Mouse (Mus musculus): ENCODE results near the gene Poc1a. TPM values are rescaled to one million over a fixed set of nuclear protein-coding genes. Genes with fewer than 3 reads are reported as not detected.

The Poc1a gene
- total and polyA plus RNA-seq, 2 experiments from 2014 or later: 12.3 to 13.6 TPM

DNA sequence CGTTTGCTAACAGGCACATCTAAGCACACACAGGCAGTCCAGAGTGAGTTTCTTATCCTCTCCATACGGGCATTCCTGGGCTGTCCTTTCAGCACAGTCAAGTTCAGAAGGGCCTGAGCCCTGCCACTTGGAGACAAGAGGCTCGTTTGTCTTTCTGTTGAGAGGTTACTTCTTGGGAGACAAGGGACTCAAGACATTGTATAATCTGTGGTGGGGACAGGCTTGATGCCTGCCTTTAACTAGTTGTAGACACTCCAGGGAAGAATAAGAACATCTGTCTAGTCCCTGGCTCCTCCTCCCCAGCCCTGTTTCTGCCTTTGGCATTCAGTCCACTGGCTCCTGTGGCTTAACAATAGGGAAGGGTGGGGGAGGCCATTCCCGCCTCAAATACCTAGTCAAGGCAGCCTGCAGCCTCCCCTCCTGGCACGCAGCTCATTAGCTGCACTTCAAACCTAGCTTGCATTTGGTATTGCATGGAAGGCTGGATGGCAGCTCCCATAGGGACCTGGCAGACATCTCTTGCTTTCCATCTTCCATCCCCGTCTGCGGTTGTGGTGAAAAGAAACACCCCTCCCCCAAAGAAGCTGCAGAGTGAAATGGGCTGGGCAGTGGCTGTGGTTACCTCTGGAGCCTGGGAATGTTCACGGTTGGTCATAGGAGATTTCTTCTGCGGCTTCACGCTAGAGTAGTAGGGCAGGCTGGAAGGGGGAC lies 57.8 kb downstream of the Poc1a start:
- TF ChIP-seq EP300 (IDR thresholded peaks at IDR 0.05; ENCODE audit: low read depth) (no peak), CTCF (IDR thresholded peaks at IDR 0.05; ENCODE audit: low read depth) (no peak)
- H3K9ac ChIP-seq (replicated peaks; ENCODE audit: low read depth, low read length): no peak overlapping the region
- ATAC-seq (ENCODE audit: insufficient read depth, low read depth): no peak

DNA sequence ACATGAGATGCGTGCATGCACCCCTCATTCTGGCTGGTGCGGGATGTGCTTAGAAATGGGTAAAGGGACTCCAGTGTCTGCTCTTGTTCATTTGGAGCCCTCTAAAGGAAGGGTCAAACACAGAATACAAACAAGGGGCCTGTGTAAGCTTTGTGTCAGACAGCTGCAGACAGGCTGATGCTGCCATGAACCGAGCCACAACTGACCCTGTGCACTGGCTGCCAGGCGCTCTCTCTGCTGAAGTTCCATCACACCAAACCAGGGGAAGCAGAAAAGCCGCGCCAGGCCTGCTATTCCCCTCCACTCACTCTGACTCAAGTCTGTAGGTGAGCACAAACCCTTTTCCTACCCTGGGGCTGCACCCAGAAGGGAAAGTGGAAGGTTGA lies 58.3 kb downstream of the Poc1a start:
- Histone ChIP-seq H3K4me3 (ENCODE audit: low read depth, low read length) (no peak overlapping the region), H3K27me3 (ENCODE audit: control insufficient read depth, insufficient read depth, low read length) (no peaks in the 10 kb centered on the region), H3K27ac (ENCODE audit: low read depth) (no peak overlapping the region), H3K36me3 (replicated peaks; ENCODE audit: control insufficient read depth, insufficient read depth, low read length) (no peaks in the 10 kb centered on the region), H3K4me2 (ENCODE audit: low read depth, low read length) (no peak overlapping the region), H3K4me1 (ENCODE audit: control insufficient read depth, insufficient read depth) (peaks cover 11% of the 10 kb centered on the region), H3K9me3 (replicated peaks; ENCODE audit: control insufficient read depth, low read length) (no peaks in the 10 kb centered on the region), H3K9ac (replicated peaks; ENCODE audit: low read depth, low read length) (no peak overlapping the region)
- no peak for ATAC-seq (ENCODE audit: insufficient read depth, low read depth)
- TF ChIP-seq CTCF (IDR thresholded peaks at IDR 0.05; ENCODE audit: low read depth) (no peak), EP300 (IDR thresholded peaks at IDR 0.05; ENCODE audit: low read depth) (no peak)
- WGBS: 79% methylated on average over 6 of the region's 6 CpGs
- DNase-seq (ENCODE audit: low spot score): no peak

More for the DNA sequence above, 57.8 kb downstream of the Poc1a start:
- H3K4me2 ChIP-seq (ENCODE audit: low read depth, low read length): no peak overlapping the region
- no peak overlapping the region for H3K4me3 ChIP-seq (ENCODE audit: low read depth, low read length)
- H3K4me1 ChIP-seq (ENCODE audit: control insufficient read depth, insufficient read depth): peaks cover 11% of the 10 kb centered on the region; the same call in 1 of the 2 replicates
- DNase-seq (ENCODE audit: low spot score): no peak
- 35% methylated on average over 10 of the region's 10 CpGs for WGBS
- no peaks in the 10 kb centered on the region for H3K9me3 ChIP-seq (replicated peaks; ENCODE audit: control insufficient read depth, low read length)
- H3K27me3 ChIP-seq (ENCODE audit: control insufficient read depth, insufficient read depth, low read length): no peaks in the 10 kb centered on the region
- no peak overlapping the region for H3K27ac ChIP-seq (ENCODE audit: low read depth)
- no peaks in the 10 kb centered on the region for H3K36me3 ChIP-seq (replicated peaks; ENCODE audit: control insufficient read depth, insufficient read depth, low read length)

GRCm38 (mm10) chr9:106339730-106340129 lies 58.9 kb downstream of the Poc1a start:
- Histone ChIP-seq H3K4me2 (ENCODE audit: low read depth, low read length) (no peak overlapping the region), H3K27ac (ENCODE audit: low read depth) (no peak overlapping the region), H3K9me3 (replicated peaks; ENCODE audit: control insufficient read depth, low read length) (no peaks in the 10 kb centered on the region), H3K4me3 (ENCODE audit: low read depth, low read length) (no peak overlapping the region), H3K36me3 (replicated peaks; ENCODE audit: control insufficient read depth, insufficient read depth, low read length) (no peaks in the 10 kb centered on the region), H3K27me3 (ENCODE audit: control insufficient read depth, insufficient read depth, low read length) (no peaks in the 10 kb centered on the region), H3K9ac (replicated peaks; ENCODE audit: low read depth, low read length) (no peak overlapping the region), H3K4me1 (ENCODE audit: control insufficient read depth, insufficient read depth) (peaks cover 17% of the 10 kb centered on the region)
- WGBS: 91% methylated on average over 4 of the region's 4 CpGs
- no peak for TF ChIP-seq CTCF (IDR thresholded peaks at IDR 0.05; ENCODE audit: low read depth)
- TF ChIP-seq EP300 (IDR thresholded peaks at IDR 0.05; ENCODE audit: low read depth): no peak
- ATAC-seq (ENCODE audit: insufficient read depth, low read depth) (no peak), DNase-seq (ENCODE audit: low spot score) (no peak)

DNA sequence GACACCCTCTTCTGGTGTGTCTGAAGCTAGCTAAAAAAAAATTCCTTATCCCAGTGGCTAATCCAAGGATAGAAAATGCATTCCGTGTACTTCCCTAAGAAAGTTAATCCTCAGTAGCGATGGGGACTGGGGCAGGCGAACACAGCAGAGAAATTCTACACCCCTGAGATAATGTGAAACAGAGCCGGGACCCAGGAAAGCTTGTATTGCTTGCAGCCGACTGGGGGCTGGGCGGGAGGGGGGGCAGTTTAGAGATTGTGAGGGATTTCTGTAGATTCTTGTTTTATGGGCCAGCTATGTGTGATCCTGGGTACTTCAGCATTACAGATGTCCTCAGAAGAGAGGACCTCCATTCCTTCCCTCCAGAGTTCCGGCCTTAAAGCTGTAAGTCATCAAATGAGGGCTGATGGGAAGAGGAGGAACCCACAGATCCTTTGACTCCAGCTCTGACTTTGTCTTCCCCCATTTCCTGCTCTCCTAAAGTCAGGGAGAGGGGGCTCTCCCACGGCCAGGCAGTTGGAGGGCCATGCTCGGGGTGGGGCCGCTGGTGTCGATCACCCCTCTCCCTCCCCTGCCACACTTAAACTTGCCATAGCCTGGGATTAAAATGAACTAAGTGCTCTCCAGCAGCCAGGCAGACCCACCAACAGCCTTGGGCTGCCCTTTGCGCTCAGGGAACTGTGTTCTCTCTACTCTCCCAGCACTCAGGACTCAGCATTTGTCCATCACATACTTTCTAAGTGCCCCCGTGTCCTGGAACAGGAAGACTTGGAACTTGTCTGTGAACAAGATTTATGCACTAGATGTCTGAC lies 59.8 kb downstream of the Poc1a start:
- TF ChIP-seq EP300 (IDR thresholded peaks at IDR 0.05; ENCODE audit: low read depth) (no peak), CTCF (IDR thresholded peaks at IDR 0.05; ENCODE audit: low read depth) (no peak)
- no peak for DNase-seq (ENCODE audit: low spot score)
- 0 out of 2 replicates have a peak overlapping the region, but pooled peaks have one; percentile 18 for H3K27ac ChIP-seq (ENCODE audit: low read depth)
- no peak for ATAC-seq (ENCODE audit: insufficient read depth, low read depth)
- H3K9ac ChIP-seq (replicated peaks; ENCODE audit: low read depth, low read length): no peak overlapping the region
- H3K4me2 ChIP-seq (ENCODE audit: low read depth, low read length): no peak overlapping the region
- peaks cover 27% of the 10 kb centered on the region for H3K4me1 ChIP-seq (ENCODE audit: control insufficient read depth, insufficient read depth)
- no peaks in the 10 kb centered on the region for H3K36me3 ChIP-seq (replicated peaks; ENCODE audit: control insufficient read depth, insufficient read depth, low read length)
- WGBS: 50% methylated on average over 13 of the region's 13 CpGs
- H3K4me3 ChIP-seq (ENCODE audit: low read depth, low read length): no peak overlapping the region
- no peaks in the 10 kb centered on the region for H3K27me3 ChIP-seq (ENCODE audit: control insufficient read depth, insufficient read depth, low read length)
- no peaks in the 10 kb centered on the region for H3K9me3 ChIP-seq (replicated peaks; ENCODE audit: control insufficient read depth, low read length)

DNA sequence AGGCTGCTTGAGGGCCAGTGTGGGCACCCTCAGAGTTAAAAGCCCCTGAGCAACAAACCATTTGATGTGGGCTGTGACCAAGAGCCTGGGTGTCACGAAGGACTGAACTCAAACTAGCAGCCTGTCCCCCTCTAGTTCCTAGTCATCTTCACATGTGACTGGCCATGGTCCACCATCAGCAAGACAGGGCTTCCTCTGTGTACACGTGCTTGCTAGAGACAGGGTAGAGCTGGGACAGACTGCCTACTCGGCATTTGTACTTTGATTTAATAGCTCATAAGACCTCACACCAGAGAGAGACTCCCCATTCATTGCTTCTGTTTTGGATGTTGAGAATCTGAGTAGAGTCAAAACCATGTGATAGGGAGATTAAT lies 60.4 kb downstream of the Poc1a start:
- 72% methylated on average over 3 of the region's 3 CpGs for WGBS
- peaks cover 27% of the 10 kb centered on the region for H3K4me1 ChIP-seq (ENCODE audit: control insufficient read depth, insufficient read depth)

More for the DNA sequence above, 60.4 kb downstream of the Poc1a start:
- Histone ChIP-seq H3K9me3 (replicated peaks; ENCODE audit: control insufficient read depth, low read length) (no peaks in the 10 kb centered on the region), H3K4me3 (ENCODE audit: low read depth, low read length) (no peak overlapping the region), H3K36me3 (replicated peaks; ENCODE audit: control insufficient read depth, insufficient read depth, low read length) (no peaks in the 10 kb centered on the region), H3K27ac (ENCODE audit: low read depth) (no peak overlapping the region), H3K9ac (replicated peaks; ENCODE audit: low read depth, low read length) (no peak overlapping the region), H3K27me3 (ENCODE audit: control insufficient read depth, insufficient read depth, low read length) (no peaks in the 10 kb centered on the region), H3K4me2 (ENCODE audit: low read depth, low read length) (no peak overlapping the region)
- TF ChIP-seq EP300 (IDR thresholded peaks at IDR 0.05; ENCODE audit: low read depth) (no peak), CTCF (IDR thresholded peaks at IDR 0.05; ENCODE audit: low read depth) (no peak)
- DNase-seq (ENCODE audit: low spot score) (no peak), ATAC-seq (ENCODE audit: insufficient read depth, low read depth) (no peak)
